Mouse (Mus musculus): Measurements from ENCODE around the gene Ap2a2.
"Not testable (repeated sequence)": the region's sequence is repeated elsewhere in the genome, so short reads cannot be mapped to it uniquely, and the experiment has no call there.

Gene Ap2a2

GRCm38 (mm10) chr7:141662223-141662622 is 100.2 kb downstream of the Ap2a2 start:
- DNase-seq (ENCODE audit: low spot score) = no peak

- DNase-seq (ENCODE audit: low spot score) = peak; percentile 53
These were observed 104.2 kb downstream of the Ap2a2 start for GRCm38 (mm10) chr7:141666190-141666589.

- DNase-seq (ENCODE audit: low spot score) = not testable (repeated sequence)
These were observed 107.1 kb downstream of the Ap2a2 start for GRCm38 (mm10) chr7:141669097-141669496.

- DNase-seq (ENCODE audit: low spot score) = peak; percentile 22
These were observed 109.0 kb downstream of the Ap2a2 start for GRCm38 (mm10) chr7:141670999-141671398.

- no peak for DNase-seq (ENCODE audit: low spot score)
These were observed 109.8 kb downstream of the Ap2a2 start for GRCm38 (mm10) chr7:141671626-141672291.

GRCm38 (mm10) chr7:141678922-141679321 is 116.9 kb downstream of the Ap2a2 start:
- DNase-seq (ENCODE audit: low spot score) = no peak
